Mouse (Mus musculus): ENCODE measurements around the gene Mtf1. TPM values are rescaled to one million over a fixed set of nuclear protein-coding genes. Genes with fewer than 3 reads are reported as not detected.

The Mtf1 gene
- polyA plus RNA-seq, 1 experiment from 2014 or later: 14.1 TPM

GRCm38 (mm10) chr4:124838035-124838700 lies 36.3 kb downstream of the Mtf1 start:
- no peaks in the 10 kb centered on the region for H3K4me1 ChIP-seq (ENCODE audit: insufficient read depth)
- ATAC-seq (ENCODE audit: insufficient read depth) (no peak), DNase-seq (no peak)
- H3K27me3 ChIP-seq (ENCODE audit: insufficient read depth, low read length): no peaks in the 10 kb centered on the region
- 84% methylated on average over 14 of the region's 14 CpGs for WGBS
- no peaks in the 10 kb centered on the region for H3K9me3 ChIP-seq (ENCODE audit: low read depth, low read length)
- no peak for TF ChIP-seq CTCF (IDR thresholded peaks at IDR 0.05; ENCODE audit: low read depth)
- H3K4me3 ChIP-seq (ENCODE audit: low read depth, low read length): no peak overlapping the region
- H3K4me2 ChIP-seq: no peak overlapping the region
- no peak overlapping the region for H3K9ac ChIP-seq
- no peak overlapping the region for H3K27ac ChIP-seq (ENCODE audit: low read depth)
- H3K36me3 ChIP-seq (ENCODE audit: insufficient read depth): peaks cover 51% of the 10 kb centered on the region

- H3K4me3 ChIP-seq (ENCODE audit: low read depth, low read length): no peak overlapping the region
- H3K9ac ChIP-seq: no peak overlapping the region
- ATAC-seq (ENCODE audit: insufficient read depth) (no peak), DNase-seq (peak; percentile 9)
- peaks cover 66% of the 10 kb centered on the region for H3K36me3 ChIP-seq (ENCODE audit: insufficient read depth)
- no peak overlapping the region for H3K27ac ChIP-seq (ENCODE audit: low read depth)
- no peaks in the 10 kb centered on the region for H3K9me3 ChIP-seq (ENCODE audit: low read depth, low read length)
- no peak overlapping the region for H3K4me2 ChIP-seq
- no peaks in the 10 kb centered on the region for H3K27me3 ChIP-seq (ENCODE audit: insufficient read depth, low read length)
- peak; percentile 34 for TF ChIP-seq CTCF (IDR thresholded peaks at IDR 0.05; ENCODE audit: low read depth)
- H3K4me1 ChIP-seq (ENCODE audit: insufficient read depth): no peaks in the 10 kb centered on the region
- 94% methylated on average over 1 of the region's 1 CpGs for WGBS
Observed at GRCm38 (mm10) chr4:124840998-124841397, 39.1 kb downstream of the Mtf1 start.

- Histone ChIP-seq H3K27me3 (ENCODE audit: insufficient read depth, low read length) (no peaks in the 10 kb centered on the region), H3K4me1 (ENCODE audit: insufficient read depth) (no peaks in the 10 kb centered on the region), H3K9me3 (ENCODE audit: low read depth, low read length) (no peaks in the 10 kb centered on the region), H3K9ac (no peak overlapping the region), H3K36me3 (ENCODE audit: insufficient read depth) (peaks cover 59% of the 10 kb centered on the region), H3K4me3 (ENCODE audit: low read depth, low read length) (no peak overlapping the region), H3K4me2 (no peak overlapping the region), H3K27ac (ENCODE audit: low read depth) (no peak overlapping the region)
- peak; percentile 52 for DNase-seq
- WGBS: 48% methylated on average over 11 of the region's 11 CpGs
- peak; percentile 76 for TF ChIP-seq CTCF (IDR thresholded peaks at IDR 0.05; ENCODE audit: low read depth)
- no peak for ATAC-seq (ENCODE audit: insufficient read depth)
Observed at GRCm38 (mm10) chr4:124843493-124843892, 41.6 kb downstream of the Mtf1 start.

- Histone ChIP-seq H3K9me3 (ENCODE audit: low read depth, low read length) (no peaks in the 10 kb centered on the region), H3K4me2 (no peak overlapping the region), H3K4me1 (ENCODE audit: insufficient read depth) (peaks cover 4% of the 10 kb centered on the region; the same call in 1 of the 2 replicates), H3K36me3 (ENCODE audit: insufficient read depth) (peaks cover 28% of the 10 kb centered on the region; the same call in 1 of the 2 replicates), H3K27me3 (ENCODE audit: insufficient read depth, low read length) (no peaks in the 10 kb centered on the region), H3K4me3 (ENCODE audit: low read depth, low read length) (no peak overlapping the region), H3K27ac (ENCODE audit: low read depth) (no peak overlapping the region), H3K9ac (no peak overlapping the region)
- ATAC-seq (ENCODE audit: insufficient read depth) (no peak), DNase-seq (peak; percentile 87)
- WGBS: 6% methylated on average over 8 of the region's 8 CpGs
- peak; percentile 89 for TF ChIP-seq CTCF (IDR thresholded peaks at IDR 0.05; ENCODE audit: low read depth)
Observed at GRCm38 (mm10) chr4:124847573-124847972, 45.7 kb downstream of the Mtf1 start.

- H3K9ac ChIP-seq: peak overlapping the region; percentile 84
- no peaks in the 10 kb centered on the region for H3K9me3 ChIP-seq (ENCODE audit: low read depth, low read length)
- DNase-seq: peak; percentile 88
- peak overlapping the region; percentile 73 for H3K4me2 ChIP-seq
- H3K36me3 ChIP-seq (ENCODE audit: insufficient read depth): peaks cover 29% of the 10 kb centered on the region
- peak; percentile 40 for ATAC-seq (ENCODE audit: insufficient read depth)
- no peak for TF ChIP-seq CTCF (IDR thresholded peaks at IDR 0.05; ENCODE audit: low read depth)
- 1% methylated on average over 24 of the region's 24 CpGs for WGBS
- no peaks in the 10 kb centered on the region for H3K27me3 ChIP-seq (ENCODE audit: insufficient read depth, low read length)
- H3K4me1 ChIP-seq (ENCODE audit: insufficient read depth): peaks cover 4% of the 10 kb centered on the region; the same call in 1 of the 2 replicates
- peak overlapping the region; percentile 96 for H3K4me3 ChIP-seq (ENCODE audit: low read depth, low read length)
- H3K27ac ChIP-seq (ENCODE audit: low read depth): peak overlapping the region; percentile 92
Observed at GRCm38 (mm10) chr4:124849631-124850260, 47.8 kb downstream of the Mtf1 start.

GRCm38 (mm10) chr4:124850261-124850913 lies 48.5 kb downstream of the Mtf1 start, which contains the start of gene Yrdc:
Yrdc (plus strand) TSS chr4:124850679.
- DNase-seq: peak; percentile 97
- Histone ChIP-seq H3K4me2 (peak within 1 kb of the TSS; percentile 93), H3K4me1 (ENCODE audit: insufficient read depth) (peaks cover 4% of the 10 kb centered on the region; the same call in 1 of the 2 replicates), H3K4me3 (ENCODE audit: low read depth, low read length) (peak within 1 kb of the TSS; percentile 96), H3K27ac (ENCODE audit: low read depth) (peak within 1 kb of the TSS; percentile 92), H3K27me3 (ENCODE audit: insufficient read depth, low read length) (no peaks in the 10 kb centered on the region), H3K36me3 (ENCODE audit: insufficient read depth) (peaks cover 30% of the 10 kb centered on the region), H3K9ac (peak within 1 kb of the TSS; percentile 84), H3K9me3 (ENCODE audit: low read depth, low read length) (no peaks in the 10 kb centered on the region)
- TF ChIP-seq CTCF (IDR thresholded peaks at IDR 0.05; ENCODE audit: low read depth): 0 out of 2 replicates have a peak, but pooled peaks have one; percentile 6
- WGBS: under 1% methylated on average over 86 of the region's 90 CpGs
- peak; percentile 92 for ATAC-seq (ENCODE audit: insufficient read depth)

Data from lung, embryonic 14.5 days (tissue).